Mouse (Mus musculus): Measurements from ENCODE around the gene Olfr794.

Olfr794 gene

DNA sequence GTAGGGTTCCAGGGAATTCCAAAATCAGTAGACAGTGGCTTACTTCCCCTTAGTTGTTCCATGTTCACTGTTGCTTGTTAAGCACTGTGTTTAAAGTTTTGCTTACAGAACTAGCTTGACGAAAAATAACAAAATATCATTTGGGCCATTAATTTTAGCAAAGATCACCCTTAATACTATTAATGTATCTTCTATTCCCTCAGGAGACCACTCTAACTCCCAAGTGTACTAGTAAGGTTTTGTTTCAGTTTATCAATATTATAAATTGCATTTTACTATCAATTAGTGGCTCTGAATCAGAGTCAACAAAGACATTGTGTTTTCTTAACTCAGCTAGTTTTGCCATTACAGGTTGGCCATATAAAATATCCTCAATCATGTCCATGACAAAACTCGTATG, at the start of gene Olfr794:
Gene Olfr794 (plus strand): TSS at position 301 of the 400 bp plus-strand sequence.
- no peak for DNase-seq (ENCODE audit: inconsistent ontology term)

DNA sequence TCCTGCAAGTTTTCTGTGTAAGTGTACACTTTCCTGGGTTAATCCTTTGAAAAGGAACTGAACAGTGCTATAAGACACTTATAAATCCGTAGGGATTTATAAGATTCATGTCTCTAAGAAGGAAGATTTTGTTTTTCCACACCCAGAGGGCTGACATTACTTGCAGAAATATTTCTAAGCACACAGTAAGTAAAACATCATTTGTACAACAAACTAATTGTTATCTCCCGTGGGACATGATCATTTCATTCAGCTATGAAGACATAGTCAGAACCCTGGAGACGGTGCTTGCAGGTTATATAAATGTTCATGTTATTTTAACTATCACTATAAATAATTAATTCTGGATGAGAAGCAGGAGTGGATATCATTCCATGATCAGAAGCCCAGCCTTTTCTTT, 46.0 kb upstream of the Olfr794 start, which contains the start of gene Olfr791:
Gene Olfr791 (plus strand): TSS at position 301 of the 400 bp plus-strand sequence.
- no peak for DNase-seq (ENCODE audit: inconsistent ontology term)

DNA sequence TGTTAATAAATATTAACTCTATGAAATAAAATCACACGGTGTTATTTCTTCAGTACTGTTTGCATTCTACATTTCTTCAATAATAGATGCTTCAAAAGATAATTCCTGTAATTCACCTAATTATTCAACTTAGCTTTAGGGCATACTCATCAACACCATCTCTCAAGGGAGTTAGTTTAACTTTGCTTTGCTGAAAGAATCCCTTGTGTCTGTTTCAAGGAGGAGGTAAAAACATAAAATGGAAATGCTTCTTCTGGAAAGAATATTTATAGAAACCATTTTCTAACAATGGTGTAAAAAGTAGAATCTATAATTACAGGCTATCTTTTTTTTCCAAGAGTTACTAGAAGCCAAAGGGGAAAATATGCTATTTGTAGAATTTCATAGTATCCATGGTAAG, 28.6 kb upstream of the Olfr794 start, which contains the start of gene Olfr792:
Gene Olfr792 (plus strand): TSS at position 301 of the 400 bp plus-strand sequence.
- no peak for DNase-seq (ENCODE audit: inconsistent ontology term)

DNA sequence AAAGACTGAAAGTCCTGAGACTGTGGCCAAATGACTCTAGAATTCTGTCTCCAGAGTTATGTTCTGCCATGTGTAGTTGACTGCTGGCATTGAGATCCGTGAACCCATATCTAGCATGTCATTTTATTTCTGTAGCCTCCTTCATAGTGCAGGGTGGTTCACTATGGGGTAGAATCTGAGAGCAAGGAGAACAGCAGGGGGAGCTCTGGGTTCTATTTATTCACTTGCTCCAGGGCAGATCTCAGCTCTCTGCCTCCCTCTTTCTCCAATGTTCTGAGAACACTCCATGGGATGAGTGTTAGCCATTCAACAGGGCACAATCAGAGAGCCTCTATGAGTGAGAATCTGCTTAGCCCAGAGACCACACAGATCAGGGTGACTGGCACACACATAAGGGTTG, 18.1 kb upstream of the Olfr794 start:
- no peak for DNase-seq (ENCODE audit: inconsistent ontology term)

DNA sequence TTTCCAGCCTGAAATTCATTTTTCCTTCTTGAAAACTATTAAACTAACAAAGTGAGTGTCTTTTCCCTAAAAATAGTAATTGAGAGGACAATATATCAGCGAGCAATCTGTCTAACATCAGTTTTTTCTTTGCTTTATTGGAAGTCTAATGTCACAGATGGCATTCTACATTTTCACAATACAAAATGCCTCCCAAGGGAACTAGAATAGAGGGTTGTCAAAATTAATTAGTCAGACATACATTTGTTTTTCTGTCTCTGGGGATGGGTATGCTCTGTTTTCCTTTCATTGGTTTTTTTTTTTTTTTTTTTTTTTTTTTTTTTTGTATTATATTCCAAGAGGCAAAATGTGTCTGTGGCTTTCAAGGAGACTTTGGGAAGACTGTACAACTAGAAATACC, 9.6 kb downstream of the Olfr794 start:
- no peak for DNase-seq (ENCODE audit: inconsistent ontology term)

DNA sequence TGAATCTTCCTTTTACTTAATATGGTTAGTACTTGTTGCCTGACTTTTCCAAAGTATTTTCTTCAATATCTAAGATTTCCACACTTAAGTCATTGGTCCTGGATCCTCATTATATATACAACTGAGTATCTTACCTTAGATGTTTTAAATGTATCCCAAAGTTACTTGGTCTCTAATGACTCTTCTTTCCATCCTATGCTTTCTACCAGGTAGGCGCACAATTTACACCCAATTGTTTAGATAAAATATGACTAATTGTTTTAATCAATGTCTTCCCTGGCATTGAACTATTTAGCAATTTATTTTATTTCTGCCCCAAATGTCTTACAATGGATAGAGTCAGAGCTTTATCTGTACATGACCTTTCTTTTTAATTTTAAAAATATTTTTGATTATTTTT, 45.0 kb downstream of the Olfr794 start, which contains the start of gene Olfr796:
Gene Olfr796 (minus strand): TSS at position 101 of the 400 bp plus-strand sequence.
- no peak for DNase-seq (ENCODE audit: inconsistent ontology term)

DNA sequence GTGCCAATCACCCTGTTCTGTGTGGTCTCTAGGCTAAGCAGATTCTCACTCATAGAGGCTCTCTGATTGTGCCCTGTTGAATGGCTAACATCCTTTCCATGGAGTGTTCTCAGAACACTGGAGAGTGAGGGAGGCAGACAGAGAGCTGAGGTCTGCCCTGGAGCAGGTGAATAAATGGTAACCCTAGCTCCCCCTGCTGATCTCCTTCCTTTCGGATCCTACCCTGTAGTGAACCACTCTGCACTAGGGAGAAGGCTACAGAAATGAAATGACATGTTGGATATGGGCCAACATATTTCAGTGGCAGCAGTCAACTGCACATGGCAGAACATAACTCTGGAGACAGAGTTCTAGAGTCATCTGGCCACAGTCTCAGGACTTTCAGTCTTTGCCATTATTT, 54.3 kb downstream of the Olfr794 start:
- DNase-seq (ENCODE audit: inconsistent ontology term), result no peak
